Mouse (Mus musculus): ENCODE measurements around the gene Hist1h4b. TPM values are rescaled to one million over a fixed set of nuclear protein-coding genes. Genes with fewer than 3 reads are reported as not detected.
"Not testable (repeated sequence)": the region's sequence is repeated elsewhere in the genome, so short reads cannot be mapped to it uniquely, and the experiment has no call there.

Gene Hist1h4b
- polyA plus RNA-seq, 2 experiments: 4.4 to 26.6 TPM

- H3K27me3 ChIP-seq (ENCODE audit: control insufficient read depth, insufficient read depth, low read length): no peaks in the 10 kb centered on the region
- H3K4me3 ChIP-seq (replicated peaks; ENCODE audit: low read length): no peak overlapping the region
- H3K9ac ChIP-seq (ENCODE audit: low read depth, low read length, severe bottlenecking): no peak overlapping the region
- DNase-seq (ENCODE audit: low spot score) (no peak), ATAC-seq (ENCODE audit: low FRiP score, low read depth) (no peak)
- WGBS: 47% methylated on average over 1 of the region's 1 CpGs
- no peaks in the 10 kb centered on the region for H3K9me3 ChIP-seq (ENCODE audit: control insufficient read depth, low read length)
- no peak for TF ChIP-seq POLR2A (IDR thresholded peaks at IDR 0.05; ENCODE audit: borderline replicate concordance, extremely low read depth, insufficient read depth, insufficient read length)
- no peaks in the 10 kb centered on the region for H3K36me3 ChIP-seq (ENCODE audit: control insufficient read depth, insufficient read depth, low read length)
- peaks cover 16% of the 10 kb centered on the region for H3K4me1 ChIP-seq (ENCODE audit: control insufficient read depth, insufficient read depth, low read length)
- H3K27ac ChIP-seq (replicated peaks; ENCODE audit: low read depth, low read length): no peak overlapping the region
- H3K4me2 ChIP-seq (replicated peaks; ENCODE audit: low read depth, low read length, severe bottlenecking): no peak overlapping the region
These were observed 8.3 kb downstream of the Hist1h4b start for GRCm38 (mm10) chr13:23765172-23765513.

GRCm38 (mm10) chr13:23766772-23767171 lies 10.0 kb downstream of the Hist1h4b start:
- H3K4me3 ChIP-seq (replicated peaks; ENCODE audit: low read length): no peak overlapping the region

GRCm38 (mm10) chr13:23768834-23769397 lies 12.1 kb downstream of the Hist1h4b start:
- Histone ChIP-seq H3K9ac (ENCODE audit: low read depth, low read length, severe bottlenecking) (no peak overlapping the region), H3K27me3 (ENCODE audit: control insufficient read depth, insufficient read depth, low read length) (no peaks in the 10 kb centered on the region), H3K27ac (replicated peaks; ENCODE audit: low read depth, low read length) (no peak overlapping the region), H3K4me2 (replicated peaks; ENCODE audit: low read depth, low read length, severe bottlenecking) (no peak overlapping the region), H3K9me3 (ENCODE audit: control insufficient read depth, low read length) (no peaks in the 10 kb centered on the region), H3K36me3 (ENCODE audit: control insufficient read depth, insufficient read depth, low read length) (no peaks in the 10 kb centered on the region), H3K4me1 (ENCODE audit: control insufficient read depth, insufficient read depth, low read length) (peaks cover 6% of the 10 kb centered on the region), H3K4me3 (replicated peaks; ENCODE audit: low read length) (no peak overlapping the region)
- TF ChIP-seq POLR2A (IDR thresholded peaks at IDR 0.05; ENCODE audit: borderline replicate concordance, extremely low read depth, insufficient read depth, insufficient read length): no peak
- WGBS: 53% methylated on average over 5 of the region's 5 CpGs
- DNase-seq (ENCODE audit: low spot score) (no peak), ATAC-seq (ENCODE audit: low FRiP score, low read depth) (no peak)

More at GRCm38 (mm10) chr13:23766772-23767171, 10.0 kb downstream of the Hist1h4b start:
- ATAC-seq (ENCODE audit: low FRiP score, low read depth) (no peak), DNase-seq (ENCODE audit: low spot score) (no peak)
- H3K27me3 ChIP-seq (ENCODE audit: control insufficient read depth, insufficient read depth, low read length): no peaks in the 10 kb centered on the region
- no peak overlapping the region for H3K9ac ChIP-seq (ENCODE audit: low read depth, low read length, severe bottlenecking)
- no peak overlapping the region for H3K27ac ChIP-seq (replicated peaks; ENCODE audit: low read depth, low read length)
- H3K36me3 ChIP-seq (ENCODE audit: control insufficient read depth, insufficient read depth, low read length): no peaks in the 10 kb centered on the region
- no peak overlapping the region for H3K4me2 ChIP-seq (replicated peaks; ENCODE audit: low read depth, low read length, severe bottlenecking)
- H3K9me3 ChIP-seq (ENCODE audit: control insufficient read depth, low read length): no peaks in the 10 kb centered on the region
- H3K4me1 ChIP-seq (ENCODE audit: control insufficient read depth, insufficient read depth, low read length): peaks cover 11% of the 10 kb centered on the region
- no peak for TF ChIP-seq POLR2A (IDR thresholded peaks at IDR 0.05; ENCODE audit: borderline replicate concordance, extremely low read depth, insufficient read depth, insufficient read length)

- not testable (repeated sequence) for DNase-seq (ENCODE audit: low spot score); H3K4me2 ChIP-seq (replicated peaks; ENCODE audit: low read depth, low read length, severe bottlenecking); H3K9ac ChIP-seq (ENCODE audit: low read depth, low read length, severe bottlenecking)
These were observed 12.8 kb downstream of the Hist1h4b start, which contains the start of gene Trim38 for GRCm38 (mm10) chr13:23769613-23770012. Gene Trim38, plus strand, starts transcription at chr13:23769913.

GRCm38 (mm10) chr13:23772561-23773313 lies 15.9 kb downstream of the Hist1h4b start:
- 23% methylated on average over 21 of the region's 21 CpGs for WGBS
- TF ChIP-seq POLR2A (IDR thresholded peaks at IDR 0.05; ENCODE audit: borderline replicate concordance, extremely low read depth, insufficient read depth, insufficient read length): no peak
- DNase-seq (ENCODE audit: low spot score): peak; percentile 55
- Histone ChIP-seq H3K4me3 (replicated peaks; ENCODE audit: low read length) (peak overlapping the region; percentile 7; the same call in 1 of the 2 replicates), H3K36me3 (ENCODE audit: control insufficient read depth, insufficient read depth, low read length) (no peaks in the 10 kb centered on the region), H3K27ac (replicated peaks; ENCODE audit: low read depth, low read length) (no peak overlapping the region), H3K9ac (ENCODE audit: low read depth, low read length, severe bottlenecking) (no peak overlapping the region), H3K4me1 (ENCODE audit: control insufficient read depth, insufficient read depth, low read length) (no peaks in the 10 kb centered on the region), H3K27me3 (ENCODE audit: control insufficient read depth, insufficient read depth, low read length) (no peaks in the 10 kb centered on the region), H3K9me3 (ENCODE audit: control insufficient read depth, low read length) (no peaks in the 10 kb centered on the region), H3K4me2 (replicated peaks; ENCODE audit: low read depth, low read length, severe bottlenecking) (peak overlapping the region; percentile 25)
- peak; percentile 87 for ATAC-seq (ENCODE audit: low FRiP score, low read depth)

More at GRCm38 (mm10) chr13:23769613-23770012, 12.8 kb downstream of the Hist1h4b start, which contains the start of gene Trim38:
- H3K36me3 ChIP-seq (ENCODE audit: control insufficient read depth, insufficient read depth, low read length); H3K4me3 ChIP-seq (replicated peaks; ENCODE audit: low read length); H3K9me3 ChIP-seq (ENCODE audit: control insufficient read depth, low read length); H3K27ac ChIP-seq (replicated peaks; ENCODE audit: low read depth, low read length); H3K27me3 ChIP-seq (ENCODE audit: control insufficient read depth, insufficient read depth, low read length); ATAC-seq (ENCODE audit: low FRiP score, low read depth); H3K4me1 ChIP-seq (ENCODE audit: control insufficient read depth, insufficient read depth, low read length): not testable (repeated sequence)
- WGBS: 87% methylated on average over 2 of the region's 2 CpGs
